13 mouse cellular contexts compared by ENCODE assay signal in genomic region chr9:62970345-62970744, GRCm38 (mm10).
"Had no signal": no experiment of that assay in that cellular context is flagged by ENCODE, and none has a peak within 500 bp of the region (broad histone marks: within the 10 kb centered on the region; RNA-seq: fewer than 3 reads in every experiment).

No protein-coding gene starts in this region.

- H3K9me3 ChIP-seq: midbrain, embryonic 10.5 days; midbrain, embryonic 12.5 days; neural tube, embryonic 12.5 days had no signal

- ATAC-seq: midbrain, embryonic 16.5 days had no signal

- H3K4me2 ChIP-seq: lung, embryonic 14.5 days; midbrain, embryonic 12.5 days; neural tube, embryonic 12.5 days had no signal

- H3K4me3 ChIP-seq: midbrain, embryonic 10.5 days; midbrain, embryonic 12.5 days; neural tube, embryonic 12.5 days had no signal

- DNase-seq: lung, adult 18-20 months; lung, embryonic 14.5 days; lung, postnatal 10 days; lung, postnatal 4 days; midbrain, embryonic 14.5 days; right cerebral cortex, postnatal 14 days; thymus, adult 18-20 months; thymus, postnatal 14 days; thymus, postnatal 36 days had no signal

- H3K9ac ChIP-seq: lung, embryonic 14.5 days; midbrain, embryonic 12.5 days; neural tube, embryonic 12.5 days had no signal

- H3K27ac ChIP-seq: midbrain, embryonic 10.5 days; midbrain, embryonic 12.5 days; neural tube, embryonic 12.5 days had no signal

- H3K27me3 ChIP-seq: midbrain, embryonic 12.5 days; neural tube, embryonic 12.5 days had no signal

- H3K36me3 ChIP-seq: midbrain, embryonic 12.5 days had no signal
